Mouse (Mus musculus) lung, adult 2 months (tissue): ENCODE results near the gene Inpp4b.

ENCODE experiments used
- CTCF ChIP-seq: fragments of 200-500 bp; IDR thresholded peaks from 2 replicates; pipeline ENCODE4 v1.5.1; 2011; ENCODE audit warnings: mild to moderate bottlenecking, low read length, control low read depth; ENCODE audit not compliant: insufficient read depth
- POLR2A ChIP-seq: fragments of 200-500 bp; IDR thresholded peaks from 2 replicates; pipeline ENCODE4 v1.6.1; 2011; ENCODE audit warnings: low read depth, mild to moderate bottlenecking, control low read depth, low read length, borderline replicate concordance; ENCODE audit errors: extremely low read depth

DNA sequence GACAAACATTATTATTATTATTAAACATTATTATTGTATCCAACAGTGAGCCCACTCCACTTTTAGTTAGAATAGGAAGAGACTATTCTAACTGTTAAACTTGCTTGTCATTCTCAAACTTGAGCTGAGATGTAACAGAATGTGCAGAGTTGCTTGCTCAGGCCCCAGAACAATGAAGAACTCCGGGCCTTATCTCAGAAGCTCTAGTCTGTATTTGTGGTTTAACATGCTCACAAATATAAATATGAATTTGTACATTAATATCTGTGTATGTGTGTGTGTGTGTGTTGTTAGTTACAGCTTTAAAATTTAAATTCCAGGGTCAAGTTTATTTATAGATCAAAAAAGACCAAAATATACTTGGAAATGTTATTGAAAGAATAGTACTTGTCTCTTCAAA lies 435.3 kb downstream of the Inpp4b start:
- TF ChIP-seq POLR2A (no peak), CTCF (no peak)
